Mouse (Mus musculus) ES-Bruce4 (cell line): ENCODE data around the gene Ralb. TPM values are rescaled to one million over a fixed set of nuclear protein-coding genes. Genes with fewer than 3 reads are reported as not detected.
A peak's percentile ranks its signal among the peaks of the same experiment; 100 is the strongest.

Source experiments
- H3K27ac ChIP-seq: 2 replicates; pipeline ENCODE4 v1.5.1; 2012; ENCODE audit warnings: low read length, inconsistent platforms; ENCODE audit not compliant: insufficient read depth
- H3K27me3 ChIP-seq: 2 replicates; pipeline ENCODE4 v1.6.1; 2012; ENCODE audit warnings: mild to moderate bottlenecking, low read length, inconsistent platforms; ENCODE audit not compliant: control insufficient read depth, poor library complexity, insufficient read depth, severe bottlenecking
- H3K36me3 ChIP-seq: 2 replicates; pipeline ENCODE4 v1.6.1; 2012; ENCODE audit warnings: inconsistent platforms, mild to moderate bottlenecking, low read length, moderate library complexity; ENCODE audit not compliant: control insufficient read depth, poor library complexity, insufficient read depth, severe bottlenecking
- H3K4me1 ChIP-seq: one replicate; pipeline ENCODE4 v1.8.1; 2011; ENCODE audit warnings: low read length; ENCODE audit not compliant: control insufficient read depth, insufficient read depth
- H3K4me3 ChIP-seq: 2 replicates; pipeline ENCODE4 v1.5.1; 2011; ENCODE audit warnings: low read depth, mild to moderate bottlenecking, low read length
- H3K9ac ChIP-seq: 2 replicates; pipeline ENCODE4 v1.6.1; 2012; ENCODE audit warnings: low read depth, mild to moderate bottlenecking, inconsistent platforms; ENCODE audit not compliant: poor library complexity, severe bottlenecking
- H3K9me3 ChIP-seq: replicated peaks from 2 replicates; pipeline ENCODE4 v1.6.1; 2012; ENCODE audit warnings: mild to moderate bottlenecking, low read length, inconsistent platforms; ENCODE audit not compliant: control insufficient read depth, poor library complexity, insufficient read depth, severe bottlenecking
- CTCF ChIP-seq: IDR thresholded peaks from one replicate; pipeline ENCODE4 v1.8.1; 2011; ENCODE audit warnings: low read depth, low read length
- EP300 ChIP-seq: IDR thresholded peaks from 2 replicates; pipeline ENCODE4 v1.6.1; 2011; ENCODE audit warnings: low read depth, low read length; ENCODE audit not compliant: insufficient read depth
- POLR2A ChIP-seq: IDR thresholded peaks from one replicate; pipeline ENCODE4 v1.8.1; 2011; ENCODE audit warnings: low read length; ENCODE audit not compliant: insufficient read depth
- polyA plus RNA-seq: library from polyadenylated mRNA; stranded (reverse); fragments of >200 nt; gene quantifications from 2 replicates; pipeline ENCODE4 v1.2.4, GENCODE M21; 2011; ENCODE audit warnings: low read depth; ENCODE audit not compliant: missing spikeins, insufficient read depth, insufficient read length

Gene Ralb
- polyA plus RNA-seq, 1 experiment, result 54.8 TPM

GRCm38 (mm10) chr1:119474671-119475070, 29.9 kb downstream of the Ralb start:
- H3K9me3 ChIP-seq, result no peaks in the 10 kb centered on the region

GRCm38 (mm10) chr1:119472648-119473047, 31.9 kb downstream of the Ralb start:
- TF ChIP-seq POLR2A (no peak), EP300 (no peak)

More at GRCm38 (mm10) chr1:119474671-119475070, 29.9 kb downstream of the Ralb start:
- no peak overlapping the region for H3K9ac ChIP-seq
- no peak overlapping the region for H3K27ac ChIP-seq
- no peak for TF ChIP-seq EP300
- TF ChIP-seq CTCF, result no peak
- no peak for TF ChIP-seq POLR2A
- H3K4me1 ChIP-seq, result no peaks in the 10 kb centered on the region
- no peaks in the 10 kb centered on the region for H3K27me3 ChIP-seq
- H3K36me3 ChIP-seq, result no peaks in the 10 kb centered on the region
- no peak overlapping the region for H3K4me3 ChIP-seq

GRCm38 (mm10) chr1:119471793-119472396, 32.7 kb downstream of the Ralb start:
- Histone ChIP-seq H3K27ac (no peak overlapping the region), H3K9me3 (no peaks in the 10 kb centered on the region), H3K4me3 (no peak overlapping the region), H3K9ac (no peak overlapping the region), H3K4me1 (no peaks in the 10 kb centered on the region), H3K27me3 (no peaks in the 10 kb centered on the region), H3K36me3 (no peaks in the 10 kb centered on the region)
- TF ChIP-seq POLR2A, result no peak
- TF ChIP-seq EP300, result no peak

More at GRCm38 (mm10) chr1:119472648-119473047, 31.9 kb downstream of the Ralb start:
- no peak overlapping the region for H3K27ac ChIP-seq
- no peaks in the 10 kb centered on the region for H3K9me3 ChIP-seq
- no peaks in the 10 kb centered on the region for H3K4me1 ChIP-seq
- no peak overlapping the region for H3K9ac ChIP-seq
- no peaks in the 10 kb centered on the region for H3K36me3 ChIP-seq
- H3K4me3 ChIP-seq, result no peak overlapping the region
- H3K27me3 ChIP-seq, result no peaks in the 10 kb centered on the region

GRCm38 (mm10) chr1:119463386-119463785, 41.2 kb downstream of the Ralb start:
- TF ChIP-seq EP300, result no peak
- TF ChIP-seq CTCF, result no peak
- H3K27me3 ChIP-seq, result no peaks in the 10 kb centered on the region
- H3K4me3 ChIP-seq, result no peak overlapping the region
- no peaks in the 10 kb centered on the region for H3K36me3 ChIP-seq
- no peaks in the 10 kb centered on the region for H3K4me1 ChIP-seq
- H3K9ac ChIP-seq, result no peak overlapping the region
- H3K27ac ChIP-seq, result no peak overlapping the region
- H3K9me3 ChIP-seq, result no peaks in the 10 kb centered on the region

GRCm38 (mm10) chr1:119460062-119460461, 44.5 kb downstream of the Ralb start:
- peaks cover 4% of the 10 kb centered on the region for H3K4me1 ChIP-seq
- no peak overlapping the region for H3K9ac ChIP-seq
- H3K9me3 ChIP-seq, result no peaks in the 10 kb centered on the region
- H3K27ac ChIP-seq, result no peak overlapping the region
- no peaks in the 10 kb centered on the region for H3K27me3 ChIP-seq
- H3K36me3 ChIP-seq, result no peaks in the 10 kb centered on the region
- no peak overlapping the region for H3K4me3 ChIP-seq
- TF ChIP-seq EP300 (no peak), POLR2A (no peak), CTCF (no peak)

GRCm38 (mm10) chr1:119457993-119458605, 46.5 kb downstream of the Ralb start:
- H3K9me3 ChIP-seq, result no peaks in the 10 kb centered on the region
- no peaks in the 10 kb centered on the region for H3K27me3 ChIP-seq
- H3K36me3 ChIP-seq, result no peaks in the 10 kb centered on the region
- TF ChIP-seq POLR2A, result no peak
- peak; percentile 59 for TF ChIP-seq CTCF
- H3K4me1 ChIP-seq, result peaks cover 6% of the 10 kb centered on the region
- H3K4me3 ChIP-seq, result no peak overlapping the region
- H3K27ac ChIP-seq, result no peak overlapping the region
- no peak overlapping the region for H3K9ac ChIP-seq
